Comparison of ENCODE assay signal across 8 mouse cellular contexts in genomic region chr7:142581186-142581585, GRCm38 (mm10). TPM values are rescaled to one million over a fixed set of nuclear protein-coding genes. Genes with fewer than 3 reads are reported as not detected.
A peak's percentile ranks its signal among the peaks of the same experiment; 100 is the strongest.
DNase-seq lines count a peak whose midpoint lies in the region; ATAC-seq and TF ChIP-seq lines count a peak whose summit lies in the region.
"Had no signal": no experiment of that assay in that cellular context is flagged by ENCODE, and none has a peak within 500 bp of the region (broad histone marks: within the 10 kb centered on the region; RNA-seq: fewer than 3 reads in every experiment).

No protein-coding gene starts in this region.

- WGBS in kidney, embryonic 15.5 days, result 51% methylated on average over 7 of the region's 7 CpGs
- WGBS in embryonic facial prominence, embryonic 15.5 days, result 55% methylated on average over 7 of the region's 7 CpGs
- WGBS in forebrain, postnatal 0 days, result 47% methylated on average over 7 of the region's 7 CpGs
- 46% methylated on average over 7 of the region's 7 CpGs for WGBS in midbrain, embryonic 16.5 days

- H3K36me3 ChIP-seq in kidney, embryonic 15.5 days, result no peaks in the 10 kb centered on the region
- H3K36me3 ChIP-seq in embryonic facial prominence, embryonic 15.5 days, result no peaks in the 10 kb centered on the region
- no peaks in the 10 kb centered on the region for H3K36me3 ChIP-seq in forebrain, postnatal 0 days (ENCODE audit: insufficient read depth)
- H3K36me3 ChIP-seq in midbrain, embryonic 16.5 days (ENCODE audit: control insufficient read depth, insufficient read depth, low read length), result no peaks in the 10 kb centered on the region

- no peak overlapping the region for H3K27ac ChIP-seq in kidney, embryonic 15.5 days
- no peak overlapping the region for H3K27ac ChIP-seq in embryonic facial prominence, embryonic 15.5 days (replicated peaks)
- no peak overlapping the region for H3K27ac ChIP-seq in forebrain, postnatal 0 days (ENCODE audit: low read depth, low read length)
- H3K27ac ChIP-seq in midbrain, embryonic 16.5 days (ENCODE audit: low read length), result no peak overlapping the region
- H3K27ac ChIP-seq: liver, embryonic 14.5 days had no signal

- no peak overlapping the region for H3K4me3 ChIP-seq in kidney, embryonic 15.5 days (replicated peaks)
- no peak overlapping the region for H3K4me3 ChIP-seq in embryonic facial prominence, embryonic 15.5 days (replicated peaks)
- H3K4me3 ChIP-seq in forebrain, postnatal 0 days (ENCODE audit: low read depth, low read length), result no peak overlapping the region
- H3K4me3 ChIP-seq in midbrain, embryonic 16.5 days (ENCODE audit: low read depth, low read length), result no peak overlapping the region

- 0 out of 2 replicates have a peak, but pooled peaks cover 8% of the 10 kb centered on the region for H3K9me3 ChIP-seq in kidney, embryonic 15.5 days (replicated peaks)
- H3K9me3 ChIP-seq in embryonic facial prominence, embryonic 15.5 days (replicated peaks), result no peaks in the 10 kb centered on the region; the same call in 1 of the 2 replicates
- no peaks in the 10 kb centered on the region for H3K9me3 ChIP-seq in forebrain, postnatal 0 days (ENCODE audit: low read length)
- H3K9me3 ChIP-seq in midbrain, embryonic 16.5 days (replicated peaks; ENCODE audit: control insufficient read depth, low read length, poor library complexity, severe bottlenecking), result no peaks in the 10 kb centered on the region; the same call in 1 of the 2 replicates

- ATAC-seq in kidney, embryonic 15.5 days (replicated peaks; ENCODE audit: low FRiP score), result no peak
- ATAC-seq in embryonic facial prominence, embryonic 15.5 days (ENCODE audit: insufficient number of reproducible peaks, low FRiP score, low TSS enrichment, low read depth), result no peak
- 0 out of 2 replicates have a peak, but pooled peaks have one; percentile 4 for ATAC-seq in forebrain, postnatal 0 days
- no peak for ATAC-seq in midbrain, embryonic 16.5 days

- H3K27me3 ChIP-seq in kidney, embryonic 15.5 days, result no peaks in the 10 kb centered on the region
- H3K27me3 ChIP-seq in embryonic facial prominence, embryonic 15.5 days, result no peaks in the 10 kb centered on the region
- no peaks in the 10 kb centered on the region for H3K27me3 ChIP-seq in forebrain, postnatal 0 days (ENCODE audit: insufficient read depth, low read length)
- H3K27me3 ChIP-seq in midbrain, embryonic 16.5 days (ENCODE audit: control insufficient read depth, insufficient read depth, low read depth, low read length), result no peaks in the 10 kb centered on the region

- no peak for TF ChIP-seq CTCF in forebrain, postnatal 0 days (IDR thresholded peaks at IDR 0.05; ENCODE audit: low read depth)

- peak overlapping the region; percentile 63; the same call in 1 of the 2 replicates for H3K4me2 ChIP-seq in kidney, embryonic 15.5 days
- 0 out of 2 replicates have a peak overlapping the region, but pooled peaks have one; percentile 46 for H3K4me2 ChIP-seq in embryonic facial prominence, embryonic 15.5 days (replicated peaks)
- H3K4me2 ChIP-seq in forebrain, postnatal 0 days (ENCODE audit: low read depth), result peak overlapping the region; percentile 47; the same call in 1 of the 2 replicates
- peak overlapping the region; percentile 51; the same call in 1 of the 2 replicates for H3K4me2 ChIP-seq in midbrain, embryonic 16.5 days (ENCODE audit: low read length)

- DNase-seq in kidney, postnatal 4 days, result no peak
- peak; percentile 47 for DNase-seq in forebrain, postnatal 0 days
- DNase-seq in kidney, postnatal 10 days, result no peak
- no peak for DNase-seq in urinary bladder, postnatal 4 days (ENCODE audit: low spot score in 2 of 2)

- peaks cover 37% of the 10 kb centered on the region for H3K4me1 ChIP-seq in kidney, embryonic 15.5 days
- peaks cover 19% of the 10 kb centered on the region for H3K4me1 ChIP-seq in embryonic facial prominence, embryonic 15.5 days
- no peaks in the 10 kb centered on the region for H3K4me1 ChIP-seq in forebrain, postnatal 0 days (ENCODE audit: insufficient read depth)
- H3K4me1 ChIP-seq in midbrain, embryonic 16.5 days (ENCODE audit: control insufficient read depth, insufficient read depth, low read length), result no peaks in the 10 kb centered on the region

- no peak overlapping the region for H3K9ac ChIP-seq in kidney, embryonic 15.5 days
- H3K9ac ChIP-seq in embryonic facial prominence, embryonic 15.5 days, result no peak overlapping the region
- no peak overlapping the region for H3K9ac ChIP-seq in forebrain, postnatal 0 days
- H3K9ac ChIP-seq in midbrain, embryonic 16.5 days (ENCODE audit: low read depth, low read length), result no peak overlapping the region
- H3K9ac ChIP-seq: liver, embryonic 14.5 days had no signal

RNA-seq across cellular contexts. Expression of gene Mrpl23, which starts 48.7 kb away (rescaled TPM):
- 25.8 and 26.8 TPM in 2 replicates for polyA plus RNA-seq in kidney, embryonic 15.5 days (2015; fragmentation: Nextera tagmentation; extraction: Ambion mirVana)
- polyA plus RNA-seq in embryonic facial prominence, embryonic 15.5 days (2015; fragmentation: Nextera tagmentation; extraction: Ambion mirVana), result 28.5 and 32.7 TPM in 2 replicates
- 44.8 and 73.5 TPM in 2 replicates for total RNA-seq in forebrain, postnatal 0 days (2014; rRNA removed)
- 25.5 and 27.9 TPM in 2 replicates for polyA plus RNA-seq in forebrain, postnatal 0 days (2015; fragmentation: Nextera tagmentation; extraction: Ambion mirVana)
- polyA plus RNA-seq in midbrain, embryonic 16.5 days (2015; fragmentation: Nextera tagmentation; extraction: Ambion mirVana), result 15.6 and 18.6 TPM in 2 replicates
